Mouse (Mus musculus) layer of hippocampus, postnatal 14 days (tissue): ENCODE measurements around the gene Znrf2. TPM values are rescaled to one million over a fixed set of nuclear protein-coding genes. Genes with fewer than 3 reads are reported as not detected.

ENCODE experiments used
- total RNA-seq, 2 experiments: library from RNA; stranded (reverse); gene quantifications; 2 replicates each; pipeline ENCODE4 v1.2.3; 2021

Znrf2 gene
- total RNA-seq, 2 experiments from 2014 or later, result 30.7 to 31.5 TPM

Other genes with a start within 250 kb of the Znrf2 start
- gene Plekha8, start 221.8 kb upstream of the Znrf2 start, total RNA-seq, result 10 to 100 TPM; 11.5 to 13.4 TPM
- gene Fkbp14, start 219.6 kb upstream of the Znrf2 start, total RNA-seq, result 10 to 100 TPM; 12.5 to 16.6 TPM
- 100 to 1,000 TPM; 164 to 166 TPM for gene Mturn, start 135.3 kb upstream of the Znrf2 start, total RNA-seq
- gene Nod1, start 155.7 kb downstream of the Znrf2 start, total RNA-seq, result 1 to 10 TPM; 4.3 to 5.6 TPM
- gene Ggct, start 176.0 kb downstream of the Znrf2 start, total RNA-seq, result 10 to 100 TPM; 33.3 to 42.4 TPM
- gene Gars, start 221.1 kb downstream of the Znrf2 start, total RNA-seq, result 100 to 1,000 TPM; 148 to 151 TPM